Mouse (Mus musculus) limb, embryonic 14.5 days (tissue): ENCODE results near the gene Stub1. TPM values are rescaled to one million over a fixed set of nuclear protein-coding genes. Genes with fewer than 3 reads are reported as not detected.

Experiments
- ATAC-seq: fragments of 200-750 bp; cut with Nextera tagmentation; 2 replicates; pipeline ENCODE4 v1.8.0; 2017; ENCODE audit warnings: low read depth, moderate number of reproducible peaks, moderate TSS enrichment; ENCODE audit not compliant: low FRiP score
- DNase-seq: peaks from one replicate; pipeline ENCODE4 v3.0.0-alpha.2; 2015; ENCODE audit warnings: low spot score
- H3K27ac ChIP-seq: fragments of 300-500 bp; sonication (generic); replicated peaks from 2 replicates; pipeline ENCODE4 v1.5.1; 2014; ENCODE audit warnings: low read depth, mild to moderate bottlenecking, low read length, moderate library complexity, mixed read lengths
- H3K27me3 ChIP-seq: fragments of 300-500 bp; sonication (generic); 2 replicates; pipeline ENCODE4 v1.6.1; 2014; ENCODE audit warnings: low read length, mixed read lengths; ENCODE audit not compliant: control insufficient read depth, insufficient read depth
- H3K36me3 ChIP-seq: fragments of 300-500 bp; sonication (generic); 2 replicates; pipeline ENCODE4 v1.6.1; 2014; ENCODE audit warnings: mild to moderate bottlenecking, low read length, moderate library complexity, mixed read lengths; ENCODE audit not compliant: control insufficient read depth, insufficient read depth
- H3K4me1 ChIP-seq: fragments of 300-500 bp; sonication (generic); 2 replicates; pipeline ENCODE4 v1.6.1; 2014; ENCODE audit warnings: antibody characterized with exemption, low read length, mixed read lengths; ENCODE audit not compliant: control insufficient read depth, insufficient read depth
- H3K4me2 ChIP-seq: fragments of 300-500 bp; sonication (generic); replicated peaks from 2 replicates; pipeline ENCODE4 v1.6.1; 2014; ENCODE audit warnings: low read depth, mild to moderate bottlenecking, low read length, moderate library complexity; ENCODE audit not compliant: severe bottlenecking
- H3K4me3 ChIP-seq: fragments of 300-500 bp; sonication (generic); replicated peaks from 2 replicates; pipeline ENCODE4 v1.5.1; 2014; ENCODE audit warnings: low read length
- H3K9ac ChIP-seq: fragments of 300-500 bp; sonication (generic); 2 replicates; pipeline ENCODE4 v1.6.1; 2014; ENCODE audit warnings: mild to moderate bottlenecking, low read depth, low read length, moderate library complexity; ENCODE audit not compliant: severe bottlenecking
- H3K9me3 ChIP-seq: fragments of 300-500 bp; sonication (generic); 2 replicates; pipeline ENCODE4 v1.6.1; 2016; ENCODE audit warnings: low read length; ENCODE audit not compliant: control insufficient read depth
- POLR2A ChIP-seq: fragments of 200-500 bp; IDR thresholded peaks from 2 replicates; pipeline ENCODE4 v1.8.0; 2012; ENCODE audit warnings: inconsistent platforms, mild to moderate bottlenecking, moderate library complexity, borderline replicate concordance; ENCODE audit not compliant: insufficient read depth, insufficient read length; ENCODE audit errors: extremely low read depth
- WGBS: fragments of 180-500 bp; shearing (Covaris S2); extraction: QIAGEN DNeasy Blood & Tissue Kit; methylation state at CpG from one replicate; pipeline ENCODE4 v1.1.7; 2014; 5-methylcytosine and 5-hydroxymethylcytosine counted together
- polyA plus RNA-seq, 2 experiments: library from polyadenylated mRNA; depleted of rRNA in 1 of 2; stranded (reverse) in 1 of 2; unstranded in 1 of 2; fragments of >200 nt; fragmentation: Nextera tagmentation in 1 of 2; extraction: Ambion mirVana in 1 of 2; gene quantifications; 2 replicates each; pipeline versions ENCODE4 v1.2.1 to v1.2.3; 2012 to 2014

Gene Stub1
- polyA plus RNA-seq, 2 experiments, result 338 to 350 TPM

DNA sequence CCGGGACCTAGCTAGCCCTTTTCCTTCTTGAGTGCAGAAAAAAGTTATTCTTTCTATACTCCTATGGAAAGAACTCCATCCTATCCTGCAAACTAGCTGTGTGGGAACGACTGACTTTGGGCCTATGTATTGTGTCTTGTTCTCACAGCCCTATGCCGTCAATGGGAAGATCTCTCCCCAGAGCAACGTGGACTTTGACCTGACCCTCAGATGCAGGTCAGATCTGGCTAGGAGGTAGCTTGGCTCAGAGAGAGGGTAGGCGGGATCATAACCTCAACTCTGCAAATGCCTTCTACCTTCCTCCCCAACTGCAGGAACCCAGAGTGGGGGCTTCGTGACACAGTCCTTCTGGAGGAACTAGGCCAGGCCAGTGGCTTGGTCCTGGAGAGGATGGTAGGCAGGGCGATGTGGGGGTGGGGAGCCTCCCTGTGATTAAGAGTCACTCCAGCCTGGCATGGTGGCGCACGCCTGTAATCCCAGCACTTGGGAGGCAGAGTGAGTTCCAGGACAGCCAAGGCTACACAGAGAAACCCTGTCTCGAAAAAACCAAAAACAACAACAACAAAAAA lies 43.2 kb upstream of the Stub1 start:
- DNase-seq, result no peak
- peaks cover 26% of the 10 kb centered on the region for H3K36me3 ChIP-seq
- ATAC-seq, result no peak
- peak overlapping the region; percentile 63 for H3K9ac ChIP-seq
- H3K27ac ChIP-seq, result no peak overlapping the region
- peak overlapping the region; percentile 88 for H3K4me2 ChIP-seq
- no peak for TF ChIP-seq POLR2A
- H3K4me1 ChIP-seq, result peaks cover 10% of the 10 kb centered on the region
- H3K27me3 ChIP-seq, result no peaks in the 10 kb centered on the region
- WGBS, result 71% methylated on average over 10 of the region's 10 CpGs
- peak overlapping the region; percentile 77 for H3K4me3 ChIP-seq
- H3K9me3 ChIP-seq, result no peaks in the 10 kb centered on the region

DNA sequence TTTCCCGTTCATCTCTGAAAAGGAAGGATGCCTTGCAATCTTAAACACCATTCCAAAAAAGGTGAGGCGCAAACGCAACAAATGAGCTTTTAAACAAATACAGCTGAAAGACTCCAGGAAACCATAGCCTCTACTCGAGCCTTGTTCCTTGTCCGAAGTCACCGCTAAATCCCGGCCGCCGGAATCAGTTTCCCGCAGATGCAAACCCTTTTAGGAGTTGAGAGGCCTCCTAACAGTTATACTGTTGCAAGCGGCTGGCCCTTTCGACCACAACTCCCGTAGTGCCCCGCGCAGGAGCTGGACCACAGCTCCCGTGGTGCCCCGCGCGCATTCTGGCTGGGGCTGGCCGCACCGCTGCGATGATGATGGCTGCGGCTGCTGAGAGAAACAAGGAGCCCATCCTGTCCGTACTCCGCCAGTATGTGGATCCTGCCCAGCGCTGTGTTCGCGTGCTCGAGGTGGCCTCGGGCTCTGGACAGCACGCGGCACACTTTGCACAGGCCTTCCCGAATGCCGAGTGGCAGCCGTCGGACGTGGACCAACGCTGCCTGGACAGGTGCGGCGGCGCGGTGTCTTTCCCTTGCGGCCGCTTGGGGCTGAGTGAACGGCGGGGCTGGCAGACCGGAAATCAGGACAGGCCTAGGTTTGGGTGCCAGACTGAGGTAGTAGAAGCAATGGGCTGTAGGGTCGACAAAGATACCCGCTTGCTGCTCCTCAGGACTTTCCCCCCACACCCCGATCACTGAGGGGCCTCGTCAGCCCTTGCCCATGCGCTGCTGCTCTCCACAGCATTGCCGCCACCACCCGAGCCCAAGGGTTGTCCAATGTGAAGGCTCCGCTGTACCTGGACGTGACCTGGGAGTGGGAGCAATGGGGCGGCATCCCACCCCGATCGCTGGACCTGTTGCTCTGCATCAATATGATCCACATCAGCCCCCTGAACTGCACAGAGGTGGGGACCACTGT lies 42.2 kb upstream of the Stub1 start:
- H3K27me3 ChIP-seq, result no peaks in the 10 kb centered on the region
- peak overlapping the region; percentile 77 for H3K4me3 ChIP-seq
- H3K27ac ChIP-seq, result peak overlapping the region; percentile 76
- DNase-seq (peak; percentile 88), ATAC-seq (peak; percentile 93)
- under 1% methylated on average over 58 of the region's 59 CpGs for WGBS
- H3K4me1 ChIP-seq, result peaks cover 10% of the 10 kb centered on the region
- H3K9me3 ChIP-seq, result no peaks in the 10 kb centered on the region
- TF ChIP-seq POLR2A, result 0 out of 2 replicates have a peak, but pooled peaks have one; percentile 85
- H3K36me3 ChIP-seq, result peaks cover 25% of the 10 kb centered on the region
- H3K9ac ChIP-seq, result peak overlapping the region; percentile 63
- peak overlapping the region; percentile 88 for H3K4me2 ChIP-seq

DNA sequence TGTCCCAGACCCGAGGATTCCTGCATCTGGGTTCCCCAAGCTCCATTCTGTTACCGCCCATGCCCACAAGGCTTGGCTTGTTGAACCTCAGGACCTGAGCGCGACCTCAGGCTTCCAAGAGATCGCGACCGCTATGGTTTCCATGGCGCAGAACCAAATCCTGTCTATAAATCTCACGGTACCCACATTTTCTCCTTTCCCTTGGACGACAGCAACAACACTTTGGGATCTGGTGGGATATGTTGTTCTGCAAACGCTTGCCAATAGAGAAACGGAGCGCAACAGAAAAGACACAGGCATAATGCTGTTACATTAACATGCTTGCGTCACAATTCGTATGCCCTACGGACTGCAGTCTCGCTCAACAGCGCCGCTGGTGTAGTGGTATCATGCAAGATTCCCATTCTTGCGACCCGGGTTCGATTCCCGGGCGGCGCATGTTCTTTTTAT lies 41.5 kb upstream of the Stub1 start, which contains the start of gene Mettl26:
TSS of gene Mettl26 (plus strand) at position 354 of the 450 bp plus-strand sequence.
- H3K4me1 ChIP-seq, result peaks cover 10% of the 10 kb centered on the region
- WGBS, result under 1% methylated on average over 25 of the region's 25 CpGs

DNA sequence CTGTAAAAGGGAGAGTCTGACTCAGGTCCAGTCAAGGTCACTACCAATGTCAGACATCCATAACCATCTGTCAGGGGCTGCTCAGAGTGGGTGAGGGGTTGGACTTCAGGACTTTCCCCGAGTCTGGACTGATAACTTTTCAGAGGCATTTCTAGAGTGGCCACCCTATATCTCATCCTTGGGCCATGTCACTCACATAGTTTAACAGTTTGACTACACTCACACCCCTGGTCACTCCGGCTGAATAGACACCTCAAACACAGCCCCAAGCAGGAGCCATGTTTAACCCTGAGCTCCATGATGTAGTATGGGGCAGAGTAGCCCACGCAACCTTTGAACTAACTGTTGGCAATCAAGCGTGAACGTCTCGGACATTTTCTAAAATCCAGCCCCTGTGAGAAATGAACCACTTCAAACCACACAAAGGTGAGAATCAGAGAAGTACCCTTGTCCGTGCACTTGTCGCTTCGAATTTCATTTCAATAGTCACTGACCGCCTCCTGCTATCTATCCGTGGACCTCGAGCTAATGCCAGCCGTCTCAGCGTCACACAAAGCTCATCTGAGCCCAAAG lies 41.0 kb upstream of the Stub1 start:
- H3K4me1 ChIP-seq, result peaks cover 10% of the 10 kb centered on the region
- peak overlapping the region; percentile 45 for H3K9ac ChIP-seq
- H3K27me3 ChIP-seq, result no peaks in the 10 kb centered on the region
- DNase-seq (no peak), ATAC-seq (no peak)
- no peaks in the 10 kb centered on the region for H3K9me3 ChIP-seq
- H3K27ac ChIP-seq, result peak overlapping the region; percentile 76
- no peak for TF ChIP-seq POLR2A
- peak overlapping the region; percentile 77 for H3K4me3 ChIP-seq
- peak overlapping the region; percentile 88 for H3K4me2 ChIP-seq
- H3K36me3 ChIP-seq, result peaks cover 17% of the 10 kb centered on the region
- 7% methylated on average over 14 of the region's 14 CpGs for WGBS

More for the DNA sequence above, 41.5 kb upstream of the Stub1 start, which contains the start of gene Mettl26:
- H3K9ac ChIP-seq, result peak within 1 kb of the TSS; percentile 63
- H3K27ac ChIP-seq, result peak within 1 kb of the TSS; percentile 76
- H3K9me3 ChIP-seq, result no peaks in the 10 kb centered on the region
- TF ChIP-seq POLR2A, result no peak
- H3K4me3 ChIP-seq, result peak within 1 kb of the TSS; percentile 77
- peak within 1 kb of the TSS; percentile 88 for H3K4me2 ChIP-seq
- peak; percentile 97 for DNase-seq
- no peaks in the 10 kb centered on the region for H3K27me3 ChIP-seq
- peak; percentile 82 for ATAC-seq
- H3K36me3 ChIP-seq, result peaks cover 20% of the 10 kb centered on the region
